Comparison of ENCODE assay signal across 20 mouse cellular contexts in the genomic region with DNA sequence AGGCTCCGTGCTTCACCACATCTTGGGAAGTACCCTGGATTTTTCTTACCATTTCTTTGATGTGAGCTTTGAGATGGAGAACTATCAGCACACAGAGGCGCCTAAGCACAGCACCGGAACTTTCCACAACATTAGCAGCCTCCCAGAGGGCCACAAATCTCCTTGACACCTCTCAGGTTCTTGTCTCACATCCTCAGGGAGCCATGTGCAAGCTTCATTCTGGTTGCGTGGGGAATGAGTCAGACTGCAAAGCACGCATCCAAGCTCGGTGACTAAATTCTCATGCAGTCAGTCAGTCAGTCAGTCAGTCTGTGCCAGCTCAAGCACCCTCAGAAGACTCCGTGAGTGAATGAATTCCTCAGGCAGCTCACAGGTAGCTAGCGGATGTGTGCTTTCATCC. TPM values are rescaled to one million over a fixed set of nuclear protein-coding genes. Genes with fewer than 3 reads are reported as not detected.
DNase-seq lines count a peak whose midpoint lies in the region; ATAC-seq and TF ChIP-seq lines count a peak whose summit lies in the region.
"Had no signal": no experiment of that assay in that cellular context is flagged by ENCODE, and none has a peak within 500 bp of the region (broad histone marks: within the 10 kb centered on the region; RNA-seq: fewer than 3 reads in every experiment).

No protein-coding gene starts in this region.

- H3K4me2 ChIP-seq in forebrain, postnatal 0 days (ENCODE audit: low read depth), result no peak overlapping the region
- H3K4me2 ChIP-seq in forebrain, embryonic 13.5 days, result no peak overlapping the region
- H3K4me2 ChIP-seq: liver, embryonic 12.5 days; lung, embryonic 15.5 days; midbrain, embryonic 12.5 days had no signal

- no peaks in the 10 kb centered on the region for H3K27me3 ChIP-seq in forebrain, postnatal 0 days (ENCODE audit: insufficient read depth, low read length)
- H3K27me3 ChIP-seq in forebrain, embryonic 13.5 days, result no peaks in the 10 kb centered on the region
- H3K27me3 ChIP-seq: liver, embryonic 12.5 days; lung, embryonic 15.5 days; midbrain, embryonic 12.5 days had no signal

- H3K9ac ChIP-seq in forebrain, postnatal 0 days, result no peak overlapping the region
- H3K9ac ChIP-seq in forebrain, embryonic 13.5 days, result no peak overlapping the region
- H3K9ac ChIP-seq: liver, embryonic 12.5 days; lung, embryonic 15.5 days; midbrain, embryonic 12.5 days had no signal

- H3K9me3 ChIP-seq in forebrain, postnatal 0 days (ENCODE audit: low read length), result no peaks in the 10 kb centered on the region
- H3K9me3 ChIP-seq in forebrain, embryonic 13.5 days (replicated peaks), result no peaks in the 10 kb centered on the region
- H3K9me3 ChIP-seq: hindbrain, embryonic 10.5 days; limb, embryonic 10.5 days; lung, embryonic 15.5 days; midbrain, embryonic 12.5 days had no signal

- ATAC-seq in forebrain, postnatal 0 days, result peak; percentile 40; the same call in 1 of the 2 replicates
- no peak for ATAC-seq in forebrain, embryonic 13.5 days
- ATAC-seq: inflammation-experienced regulatory T-cells, adult 6 months; liver, embryonic 12.5 days had no signal

- peak; percentile 21 for DNase-seq in forebrain, postnatal 0 days
- DNase-seq in left cerebral cortex, postnatal 25 days (ENCODE audit: low spot score in 2 of 2), result peak; percentile 10 to 61
- no peak for DNase-seq in left cerebral cortex, adult 11 months (ENCODE audit: low spot score)
- peak; percentile 87 for DNase-seq in 3T3-L1 (ENCODE audit: low read depth, low spot score)
- peak; percentile 25 for DNase-seq in fibroblast of lung, adult 2 months (ENCODE audit: low read depth)
- DNase-seq in embryo, embryonic 10 days (ENCODE audit: low spot score), result no peak
- DNase-seq: cerebellum, adult 11 months; cerebellum, postnatal 25 days; heart, adult 2 months; kidney, adult 8-10 months; kidney, postnatal 4 days; thymus, postnatal 36 days had no signal

- H3K4me1 ChIP-seq in forebrain, postnatal 0 days (ENCODE audit: insufficient read depth), result no peaks in the 10 kb centered on the region
- no peaks in the 10 kb centered on the region for H3K4me1 ChIP-seq in forebrain, embryonic 13.5 days
- H3K4me1 ChIP-seq: hindbrain, embryonic 10.5 days; limb, embryonic 10.5 days; liver, embryonic 12.5 days; lung, embryonic 15.5 days; midbrain, embryonic 12.5 days had no signal

- H3K27ac ChIP-seq in forebrain, postnatal 0 days (ENCODE audit: low read depth, low read length), result 0 out of 2 replicates have a peak overlapping the region, but pooled peaks have one; percentile 29
- H3K27ac ChIP-seq in forebrain, embryonic 13.5 days, result no peak overlapping the region
- H3K27ac ChIP-seq: heart, adult 2 months; hindbrain, embryonic 10.5 days; limb, embryonic 10.5 days; liver, embryonic 12.5 days; lung, embryonic 15.5 days; macrophage; midbrain, embryonic 12.5 days had no signal

- no peak overlapping the region for H3K4me3 ChIP-seq in forebrain, postnatal 0 days (ENCODE audit: low read depth, low read length)
- H3K4me3 ChIP-seq in forebrain, embryonic 13.5 days, result no peak overlapping the region
- H3K4me3 ChIP-seq: heart, adult 2 months; hindbrain, embryonic 10.5 days; limb, embryonic 10.5 days; liver, embryonic 12.5 days; lung, embryonic 15.5 days; midbrain, embryonic 12.5 days had no signal

- intact Hi-C loops in left cerebral cortex, postnatal 25 days (cut with DNase I), result no loop called here

- WGBS in forebrain, postnatal 0 days, result 81% methylated on average over 8 of the region's 8 CpGs
- WGBS in forebrain, embryonic 13.5 days, result 88% methylated on average over 8 of the region's 8 CpGs

- no peak for TF ChIP-seq CTCF in forebrain, postnatal 0 days (IDR thresholded peaks at IDR 0.05; ENCODE audit: low read depth)

- no peaks in the 10 kb centered on the region for H3K36me3 ChIP-seq in forebrain, postnatal 0 days (ENCODE audit: insufficient read depth)
- no peaks in the 10 kb centered on the region for H3K36me3 ChIP-seq in forebrain, embryonic 13.5 days (ENCODE audit: poor library complexity, severe bottlenecking)
- H3K36me3 ChIP-seq: hindbrain, embryonic 10.5 days; limb, embryonic 10.5 days; liver, embryonic 12.5 days; lung, embryonic 15.5 days; midbrain, embryonic 12.5 days had no signal

RNA-seq across cellular contexts. Expression of a gene that starts 25.9 kb away (rescaled TPM):
- total RNA-seq in forebrain, postnatal 0 days (2014; rRNA removed), result 31.6 and 41.9 TPM in 2 replicates
- 52.6 and 55.9 TPM in 2 replicates for polyA plus RNA-seq in forebrain, postnatal 0 days (2015; fragmentation: Nextera tagmentation; extraction: Ambion mirVana)
- polyA plus RNA-seq in forebrain, embryonic 13.5 days (2015; fragmentation: Nextera tagmentation; extraction: Ambion mirVana), result 56.4 and 63.6 TPM in 2 replicates
- 10 to 100 TPM; 33.7 to 33.8 TPM for total RNA-seq in left cerebral cortex, postnatal 25 days (2021)

RNA-seq across cellular contexts. Expression of a gene that starts 54.9 kb away (rescaled TPM):
- 87.2 and 94.1 TPM in 2 replicates for total RNA-seq in forebrain, postnatal 0 days (2014; rRNA removed)
- polyA plus RNA-seq in forebrain, postnatal 0 days (2015; fragmentation: Nextera tagmentation; extraction: Ambion mirVana), result 12.8 and 14.2 TPM in 2 replicates
- polyA plus RNA-seq in forebrain, embryonic 13.5 days (2015; fragmentation: Nextera tagmentation; extraction: Ambion mirVana), result 4.2 and 5.2 TPM in 2 replicates
- total RNA-seq in left cerebral cortex, postnatal 25 days (2021), result 10 to 100 TPM; 91.3 to 92.3 TPM

Comparison
In these comparisons a context has a peak if more than half of its experiments do, and no peak if none do; other contexts are left out.
1. DNase-seq: peak in forebrain, postnatal 0 days (single experiment), left cerebral cortex, postnatal 25 days (2 of 2), 3T3-L1 (single experiment) and fibroblast of lung, adult 2 months (single experiment); none in left cerebral cortex, adult 11 months (single experiment) and embryo, embryonic 10 days (single experiment).